Mouse (Mus musculus): ENCODE measurements around the gene AB124611. TPM values are rescaled to one million over a fixed set of nuclear protein-coding genes. Genes with fewer than 3 reads are reported as not detected.

AB124611 gene
- polyA plus RNA-seq (2014; fragmentation: Illumina TruSeq; extraction: RNeasy Lipid Tissue Mini Kit (QIAGEN cat#74804); ENCODE audit: low replicate concordance): 0.48 TPM

DNA sequence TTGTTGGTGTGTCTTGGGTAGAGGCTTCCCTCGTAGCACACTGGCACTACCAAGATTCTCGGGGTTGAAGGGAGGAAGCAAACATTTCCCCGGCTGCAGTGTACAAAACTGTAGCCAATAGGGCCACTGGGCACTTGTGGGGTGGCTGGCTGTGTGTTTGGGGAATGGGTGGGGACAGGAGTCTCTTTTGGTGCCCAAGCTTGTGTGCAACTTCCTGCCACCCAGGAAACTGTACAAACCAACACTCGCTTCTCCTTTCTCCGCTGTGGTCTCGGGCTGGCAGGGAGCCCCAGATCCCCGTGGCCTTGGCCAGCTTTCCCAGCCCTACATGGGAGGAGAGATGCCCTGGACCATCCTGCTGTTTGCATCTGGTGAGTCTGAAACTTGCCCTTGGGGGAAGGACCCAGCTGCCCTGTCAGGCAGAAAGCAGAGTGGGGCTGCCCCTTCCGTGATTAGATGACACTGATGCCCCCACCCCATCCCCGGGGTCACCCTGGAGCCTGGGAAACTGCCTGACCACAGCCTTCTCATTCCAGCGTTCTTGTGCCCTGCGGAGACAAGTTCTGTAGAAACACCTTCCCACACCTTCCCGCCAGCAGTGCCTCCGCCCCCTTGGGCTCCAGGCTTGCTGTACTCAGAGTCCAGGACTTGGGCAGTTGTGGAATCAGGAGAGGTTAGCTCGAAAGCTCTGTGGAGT, at the start of gene AB124611:
TSS of gene AB124611 (plus strand) at position 240 of the 697 bp plus-strand sequence.

DNA sequence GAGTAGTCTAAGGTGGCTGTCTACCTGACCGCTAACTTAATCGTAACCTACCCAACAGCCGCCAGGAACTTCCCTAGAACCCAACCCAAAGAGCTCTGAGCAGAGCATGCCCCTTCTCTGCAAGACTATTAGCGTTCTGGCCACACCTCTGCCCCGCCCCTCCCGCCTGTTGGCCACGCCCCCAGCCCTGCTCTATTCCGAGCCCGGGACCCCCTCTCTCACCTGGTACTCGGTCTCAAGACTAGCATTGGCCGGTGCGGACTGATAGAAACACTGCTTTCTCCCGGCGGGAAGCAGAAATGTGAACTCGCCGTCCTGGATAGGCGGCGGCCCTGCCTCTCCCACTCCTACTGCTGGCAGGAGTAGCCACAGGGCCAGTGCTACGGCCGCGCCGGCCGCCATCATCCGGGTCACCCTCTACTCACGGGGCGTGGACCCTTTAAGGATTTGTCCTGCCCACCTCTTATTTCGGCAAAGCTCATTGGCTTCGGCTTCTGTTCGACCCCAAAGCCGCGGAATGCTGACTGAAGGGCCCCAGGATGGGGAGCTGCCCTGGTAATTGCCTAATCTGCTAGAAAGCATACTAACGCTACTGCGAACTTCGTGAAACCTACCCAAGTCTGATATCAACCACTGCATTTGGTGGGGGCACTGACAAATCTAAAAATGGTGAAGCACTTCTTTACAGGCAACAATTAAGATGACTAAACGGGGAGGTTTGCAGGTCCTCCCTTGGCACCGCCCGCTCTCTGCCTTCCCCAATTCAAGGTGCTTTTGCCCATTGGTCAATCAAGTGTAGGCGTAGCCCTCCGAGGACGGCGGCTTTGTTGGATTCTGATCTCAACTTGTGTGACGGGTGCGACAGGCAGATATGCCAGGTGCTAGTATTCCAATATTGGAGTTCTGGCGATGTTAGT, 15.9 kb upstream of the AB124611 start, which contains the start of gene Tmed1:
TSS of gene Tmed1 (minus strand) at position 481 of the 917 bp plus-strand sequence.

DNA sequence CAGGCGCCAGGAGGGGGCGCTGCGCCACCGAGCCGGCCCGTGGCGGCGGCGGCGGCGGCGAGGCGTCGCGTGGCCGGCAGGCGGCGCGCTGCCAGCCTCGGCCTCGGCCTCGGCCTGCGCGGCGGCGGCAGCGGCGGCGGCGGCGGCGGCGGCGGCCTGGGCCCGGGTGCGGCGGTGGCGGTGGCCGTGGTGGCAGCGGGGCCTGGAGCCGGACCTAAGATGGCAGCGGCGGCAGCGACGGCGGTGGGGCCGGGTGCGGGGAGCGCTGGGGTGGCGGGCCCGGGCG, 20.8 kb downstream of the AB124611 start, which contains the start of gene Carm1:
TSS of gene Carm1 (plus strand) at position 106 of the 286 bp plus-strand sequence.

DNA sequence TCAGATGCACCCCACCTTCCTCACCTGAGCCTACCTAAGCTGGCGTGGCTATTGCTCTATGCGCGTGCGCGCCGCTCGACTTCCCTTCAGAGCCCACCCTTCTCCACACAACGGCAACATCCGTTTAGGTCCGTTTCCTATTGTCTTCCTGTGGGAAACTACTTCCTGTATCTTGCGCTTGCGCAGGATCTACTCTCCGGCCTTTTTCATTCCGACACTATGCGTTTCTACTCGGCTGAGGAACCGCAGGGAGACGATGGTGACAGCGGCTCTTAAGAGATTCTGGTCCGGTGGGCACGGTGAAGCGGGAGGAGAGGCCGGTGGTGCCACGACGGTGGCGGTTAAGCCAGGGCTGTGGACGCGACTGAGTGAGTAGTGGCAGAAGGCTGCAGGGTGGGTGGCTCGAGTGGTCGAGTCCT, 66.7 kb downstream of the AB124611 start, which contains the start of the genes Timm29 and Yipf2:
TSS of gene Timm29 (plus strand) at position 20 of the 419 bp plus-strand sequence.
TSS of gene Yipf2 (minus strand) at position 126 of the 419 bp plus-strand sequence.

Other genes with a start within 250 kb of the AB124611 start
- 0.89 TPM for gene Kri1, start 238.2 kb upstream of the AB124611 start, polyA plus RNA-seq (2014; fragmentation: Illumina TruSeq; extraction: RNeasy Lipid Tissue Mini Kit (QIAGEN cat#74804); ENCODE audit: low replicate concordance)
- 3.7 TPM for gene Cdkn2d, start 234.8 kb upstream of the AB124611 start, polyA plus RNA-seq (2014; fragmentation: Illumina TruSeq; extraction: RNeasy Lipid Tissue Mini Kit (QIAGEN cat#74804); ENCODE audit: low replicate concordance)
- gene Ap1m2, start 213.8 kb upstream of the AB124611 start, polyA plus RNA-seq (2014; fragmentation: Illumina TruSeq; extraction: RNeasy Lipid Tissue Mini Kit (QIAGEN cat#74804); ENCODE audit: low replicate concordance): 3.9 TPM
- 3.9 TPM for gene Slc44a2, start 205.5 kb upstream of the AB124611 start, polyA plus RNA-seq (2014; fragmentation: Illumina TruSeq; extraction: RNeasy Lipid Tissue Mini Kit (QIAGEN cat#74804); ENCODE audit: low replicate concordance)
- 9.5 TPM for gene Ilf3, start 158.3 kb upstream of the AB124611 start, polyA plus RNA-seq (2014; fragmentation: Illumina TruSeq; extraction: RNeasy Lipid Tissue Mini Kit (QIAGEN cat#74804); ENCODE audit: low replicate concordance)
- gene Qtrt1, start 114.3 kb upstream of the AB124611 start, polyA plus RNA-seq (2014; fragmentation: Illumina TruSeq; extraction: RNeasy Lipid Tissue Mini Kit (QIAGEN cat#74804); ENCODE audit: low replicate concordance): not detected
- 22.1 TPM for gene Dnm2, start 101.3 kb upstream of the AB124611 start, polyA plus RNA-seq (2014; fragmentation: Illumina TruSeq; extraction: RNeasy Lipid Tissue Mini Kit (QIAGEN cat#74804); ENCODE audit: low replicate concordance)
- gene Tmed1, start 15.9 kb upstream of the AB124611 start, polyA plus RNA-seq (2014; fragmentation: Illumina TruSeq; extraction: RNeasy Lipid Tissue Mini Kit (QIAGEN cat#74804); ENCODE audit: low replicate concordance): 0.59 TPM
- gene Carm1, start 20.7 kb downstream of the AB124611 start, polyA plus RNA-seq (2014; fragmentation: Illumina TruSeq; extraction: RNeasy Lipid Tissue Mini Kit (QIAGEN cat#74804); ENCODE audit: low replicate concordance): 1.4 TPM
- 22.1 TPM for gene Timm29, start 66.5 kb downstream of the AB124611 start, polyA plus RNA-seq (2014; fragmentation: Illumina TruSeq; extraction: RNeasy Lipid Tissue Mini Kit (QIAGEN cat#74804); ENCODE audit: low replicate concordance)
- gene Yipf2, start 66.7 kb downstream of the AB124611 start, polyA plus RNA-seq (2014; fragmentation: Illumina TruSeq; extraction: RNeasy Lipid Tissue Mini Kit (QIAGEN cat#74804); ENCODE audit: low replicate concordance): 4.0 TPM
- 1.6 TPM for gene Smarca4, start 90.0 kb downstream of the AB124611 start, polyA plus RNA-seq (2014; fragmentation: Illumina TruSeq; extraction: RNeasy Lipid Tissue Mini Kit (QIAGEN cat#74804); ENCODE audit: low replicate concordance)
- 8.7 TPM for gene Ldlr, start 197.3 kb downstream of the AB124611 start, polyA plus RNA-seq (2014; fragmentation: Illumina TruSeq; extraction: RNeasy Lipid Tissue Mini Kit (QIAGEN cat#74804); ENCODE audit: low replicate concordance)
- 7.9 TPM for gene Spc24, start 234.1 kb downstream of the AB124611 start, polyA plus RNA-seq (2014; fragmentation: Illumina TruSeq; extraction: RNeasy Lipid Tissue Mini Kit (QIAGEN cat#74804); ENCODE audit: low replicate concordance)

Data from small intestine, adult 10 weeks (tissue).